ENCODE assay signal across 27 mouse cellular contexts in the genomic region with DNA sequence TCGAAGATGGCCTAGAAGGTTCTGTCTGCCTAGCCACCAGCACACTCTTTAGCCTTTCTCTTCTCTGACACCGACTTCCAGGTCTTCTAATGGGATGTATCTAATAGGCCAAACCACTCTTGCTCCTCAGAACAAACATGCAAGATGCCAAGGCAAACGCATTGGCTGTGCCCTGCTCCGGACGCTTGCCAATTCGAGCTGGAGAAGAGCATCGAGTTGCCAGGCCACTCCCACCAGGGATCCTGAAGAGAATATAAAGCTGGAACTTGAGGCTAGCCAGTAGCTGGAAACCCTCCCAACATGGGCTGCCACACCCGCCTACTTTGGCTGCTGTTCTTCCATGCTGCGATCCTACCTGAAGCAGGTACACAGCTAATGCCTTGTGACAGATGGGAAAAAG. TPM values are rescaled to one million over a fixed set of nuclear protein-coding genes. Genes with fewer than 3 reads are reported as not detected.
DNase-seq lines count a peak whose midpoint lies in the region; ATAC-seq lines count a peak whose summit lies in the region.
"Had no signal": no experiment of that assay in that cellular context is flagged by ENCODE, and none has a peak within 500 bp of the region (broad histone marks: within the 10 kb centered on the region; RNA-seq: fewer than 3 reads in every experiment).

TSS of gene 5430419D17Rik (plus strand) at position 282 of the 400 bp plus-strand sequence.

- no peak within 1 kb of the TSS for H3K4me3 ChIP-seq in heart, embryonic 12.5 days
- H3K4me3 ChIP-seq: embryonic facial prominence, embryonic 15.5 days; gastrocnemius, adult 2 months; hindbrain, embryonic 13.5 days; liver, embryonic 12.5 days; midbrain, embryonic 10.5 days had no signal

- no peak within 1 kb of the TSS for H3K4me2 ChIP-seq in heart, embryonic 12.5 days
- H3K4me2 ChIP-seq: embryonic facial prominence, embryonic 15.5 days; hindbrain, embryonic 13.5 days; liver, embryonic 12.5 days had no signal

- ATAC-seq in heart, embryonic 12.5 days (ENCODE audit: insufficient number of reproducible peaks, low FRiP score): no peak
- no peak for ATAC-seq in monocyte, adult 5-6 weeks (replicated peaks; ENCODE audit: insufficient number of reproducible peaks, low FRiP score, low TSS enrichment, poor library complexity, severe bottlenecking)
- ATAC-seq: forebrain, embryonic 14.5 days; liver, embryonic 12.5 days had no signal

- intact Hi-C loops in left cerebral cortex, postnatal 4 days (cut with DNase I): no loop called here
- intact Hi-C loops in left cerebral cortex, postnatal 14 days (cut with DNase I): no loop called here

- no peaks in the 10 kb centered on the region for H3K9me3 ChIP-seq in heart, embryonic 12.5 days (replicated peaks)
- H3K9me3 ChIP-seq: embryonic facial prominence, embryonic 15.5 days; hindbrain, embryonic 13.5 days; liver, embryonic 12.5 days; midbrain, embryonic 10.5 days had no signal

- no peaks in the 10 kb centered on the region for H3K36me3 ChIP-seq in heart, embryonic 12.5 days
- H3K36me3 ChIP-seq: embryonic facial prominence, embryonic 15.5 days; hindbrain, embryonic 13.5 days; liver, embryonic 12.5 days; midbrain, embryonic 10.5 days had no signal

- WGBS in heart, embryonic 12.5 days: 86% methylated on average over 9 of the region's 9 CpGs

- H3K27me3 ChIP-seq in heart, embryonic 12.5 days (replicated peaks): 0 out of 2 replicates have a peak, but pooled peaks cover 6% of the 10 kb centered on the region
- H3K27me3 ChIP-seq: embryonic facial prominence, embryonic 15.5 days; hindbrain, embryonic 13.5 days; liver, embryonic 12.5 days had no signal

- no peaks in the 10 kb centered on the region for H3K4me1 ChIP-seq in heart, embryonic 12.5 days (replicated peaks)
- H3K4me1 ChIP-seq: embryonic facial prominence, embryonic 15.5 days; hindbrain, embryonic 13.5 days; liver, embryonic 12.5 days had no signal

- peak; percentile 62 to 72 for DNase-seq in cerebellum, postnatal 10 days
- DNase-seq in cerebellum, adult 11 months: no peak
- no peak for DNase-seq in heart, adult 8-10 months (ENCODE audit: low spot score)
- DNase-seq in left cerebral cortex, postnatal 4 days: peak; percentile 23
- no peak for DNase-seq in left cerebral cortex, postnatal 14 days (ENCODE audit: low spot score in 2 of 2)
- DNase-seq: embryo, embryonic 11 days; gastrocnemius, adult 2 months; kidney, adult 2 months; lung, adult 18-20 months; lung, postnatal 10 days; right cerebral cortex, postnatal 25 days had no signal

- no peak within 1 kb of the TSS for H3K9ac ChIP-seq in heart, embryonic 12.5 days
- H3K9ac ChIP-seq: embryonic facial prominence, embryonic 15.5 days; hindbrain, embryonic 13.5 days; liver, embryonic 12.5 days had no signal

- H3K27ac ChIP-seq in heart, embryonic 12.5 days (ENCODE audit: poor library complexity, severe bottlenecking): no peak within 1 kb of the TSS
- H3K27ac ChIP-seq: embryonic facial prominence, embryonic 15.5 days; gastrocnemius, adult 2 months; hindbrain, embryonic 13.5 days; kidney, postnatal 0 days; liver, embryonic 12.5 days; midbrain, embryonic 10.5 days had no signal

RNA-seq across cellular contexts. Expression of gene 5430419D17Rik, which starts in this region (rescaled TPM):
- 10 to 100 TPM in 3 of 4 experiments, 1 to 10 TPM in 1; 9.7 to 13.4 (median 11.5) TPM for total RNA-seq in heart, adult 8-10 months (2022)
- polyA plus RNA-seq in heart, embryonic 12.5 days (2016; fragmentation: Nextera tagmentation; extraction: Ambion mirVana): 0.18 and 0.27 TPM in 2 replicates
- total RNA-seq in left cerebral cortex, postnatal 4 days (2021): under 1 TPM; 0.06 to 0.08 TPM
- not detected for total RNA-seq in left cerebral cortex, postnatal 14 days (2021)
- total RNA-seq in monocyte, adult 5-6 weeks (2017): not detected in 3 replicates
- total RNA-seq: gastrocnemius, adult 2 months; gastrocnemius, postnatal 4 days; layer of hippocampus, postnatal 14 days; left cerebral cortex, adult 8-10 months; neutrophil, adult 5-6 weeks had no signal
- polyA plus RNA-seq: embryonic facial prominence, embryonic 15.5 days; forebrain, embryonic 14.5 days; hindbrain, embryonic 13.5 days; intestine, embryonic 14.5 days; kidney, adult 2 months; kidney, postnatal 0 days; large intestine, adult 2 months; limb, embryonic 11.5 days; liver, embryonic 12.5 days; midbrain, embryonic 10.5 days; urinary bladder, adult 2 months had no signal

Comparison
In these comparisons a context has a peak if more than half of its experiments do, and no peak if none do; other contexts are left out.
1. RNA of gene 5430419D17Rik (total RNA-seq): 9.7 to 13.4 TPM in heart, adult 8-10 months; 0.06 to 0.08 TPM in left cerebral cortex, postnatal 4 days, not detected in left cerebral cortex, postnatal 14 days and not detected in monocyte, adult 5-6 weeks; every median in the first group is over 4 times any median in the second.
2. DNase-seq: peak in cerebellum, postnatal 10 days (2 of 2); none in cerebellum, adult 11 months (single experiment), heart, adult 8-10 months (single experiment) and left cerebral cortex, postnatal 14 days (0 of 2).
3. Peak in DNase-seq in left cerebral cortex, postnatal 4 days; RNA of the gene not detected or under 1 TPM.